Mouse (Mus musculus) kidney, postnatal 0 days (tissue): ENCODE measurements around the gene Gramd4. TPM values are rescaled to one million over a fixed set of nuclear protein-coding genes. Genes with fewer than 3 reads are reported as not detected.
"Not testable (repeated sequence)": the region's sequence is repeated elsewhere in the genome, so short reads cannot be mapped to it uniquely, and the experiment has no call there.

Experiments used
- ATAC-seq: fragments of 200-750 bp; cut with Nextera tagmentation; replicated peaks from 2 replicates; pipeline ENCODE4 v1.8.0; 2017; ENCODE audit warnings: low read depth, moderate number of reproducible peaks, moderate TSS enrichment, moderate library complexity; ENCODE audit not compliant: low FRiP score
- DNase-seq: peaks from one replicate; pipeline ENCODE4 v3.0.0-alpha.2; 2016; ENCODE audit warnings: low spot score
- H3K27ac ChIP-seq: fragments of 300-500 bp; sonication (generic); 2 replicates; pipeline ENCODE4 v1.5.1; 2014; ENCODE audit warnings: mild to moderate bottlenecking
- H3K27me3 ChIP-seq: fragments of 300-500 bp; sonication (generic); 2 replicates; pipeline ENCODE4 v1.6.1; 2014; ENCODE audit warnings: low read length, mixed read lengths; ENCODE audit not compliant: insufficient read depth
- H3K36me3 ChIP-seq: fragments of 300-500 bp; sonication (generic); 2 replicates; pipeline ENCODE4 v1.6.1; 2014; ENCODE audit warnings: low read length, mixed read lengths; ENCODE audit not compliant: insufficient read depth
- H3K4me1 ChIP-seq: fragments of 300-500 bp; sonication (generic); replicated peaks from 2 replicates; pipeline ENCODE4 v1.6.1; 2014; ENCODE audit warnings: antibody characterized with exemption, low read length, mixed read lengths; ENCODE audit not compliant: insufficient read depth
- H3K4me2 ChIP-seq: fragments of 300-500 bp; sonication (generic); 2 replicates; pipeline ENCODE4 v1.6.1; 2014; ENCODE audit warnings: mild to moderate bottlenecking, low read length, moderate library complexity, mixed read lengths
- H3K4me3 ChIP-seq: fragments of 300-500 bp; sonication (generic); replicated peaks from 2 replicates; pipeline ENCODE4 v1.5.1; 2014; ENCODE audit warnings: low read depth, low read length
- H3K9ac ChIP-seq: fragments of 300-500 bp; sonication (generic); 2 replicates; pipeline ENCODE4 v1.6.1; 2014; ENCODE audit warnings: low read depth, low read length
- H3K9me3 ChIP-seq: fragments of 300-500 bp; sonication (generic); replicated peaks from 2 replicates; pipeline ENCODE4 v1.6.1; 2016; ENCODE audit warnings: low read length, inconsistent platforms, mixed read lengths
- CTCF ChIP-seq: IDR thresholded peaks from 2 replicates; pipeline ENCODE4 v1.5.1; 2016; ENCODE audit warnings: antibody characterized with exemption, low read depth, mild to moderate bottlenecking, moderate library complexity
- WGBS: fragments of 180-500 bp; shearing (Covaris S2); extraction: QIAGEN DNeasy Blood & Tissue Kit; methylation state at CpG from one replicate; pipeline ENCODE4 v1.1.7; 2014; 5-methylcytosine and 5-hydroxymethylcytosine counted together
- polyA plus RNA-seq: library from polyadenylated mRNA; unstranded; fragments of >200 nt; fragmentation: Nextera tagmentation; extraction: Ambion mirVana; gene quantifications from 2 replicates; pipeline ENCODE4 v1.2.1, GENCODE M21; 2015

Gramd4 gene
- polyA plus RNA-seq, 1 experiment from 2014 or later, result 13.3 TPM

GRCm38 (mm10) chr15:86156492-86156891 lies 99.0 kb downstream of the Gramd4 start:
- no peak overlapping the region for H3K9ac ChIP-seq
- H3K4me2 ChIP-seq, result no peak overlapping the region
- no peak for TF ChIP-seq CTCF
- no peak for DNase-seq
- WGBS, result 74% methylated on average over 5 of the region's 5 CpGs
- no peaks in the 10 kb centered on the region; the same call in 1 of the 2 replicates for H3K36me3 ChIP-seq
- H3K9me3 ChIP-seq, result no peaks in the 10 kb centered on the region
- H3K4me3 ChIP-seq, result no peak overlapping the region
- no peak overlapping the region for H3K27ac ChIP-seq
- no peaks in the 10 kb centered on the region for H3K27me3 ChIP-seq
- no peak for ATAC-seq
- H3K4me1 ChIP-seq, result no peaks in the 10 kb centered on the region

- DNase-seq, result no peak
- 58% methylated on average over 16 of the region's 16 CpGs for WGBS
- H3K4me2 ChIP-seq, result no peak overlapping the region
These were observed 101.6 kb downstream of the Gramd4 start for GRCm38 (mm10) chr15:86159093-86159492.

GRCm38 (mm10) chr15:86159719-86160118 lies 102.2 kb downstream of the Gramd4 start:
- peak; percentile 59; the same call in 1 of the 2 replicates for TF ChIP-seq CTCF
- H3K9me3 ChIP-seq, result no peaks in the 10 kb centered on the region
- H3K9ac ChIP-seq, result no peak overlapping the region
- H3K27ac ChIP-seq, result no peak overlapping the region
- 97% methylated on average over 5 of the region's 5 CpGs for WGBS
- DNase-seq (peak; percentile 27), ATAC-seq (no peak)
- H3K4me2 ChIP-seq, result no peak overlapping the region
- no peaks in the 10 kb centered on the region for H3K27me3 ChIP-seq
- no peaks in the 10 kb centered on the region for H3K36me3 ChIP-seq
- no peak overlapping the region for H3K4me3 ChIP-seq
- no peaks in the 10 kb centered on the region for H3K4me1 ChIP-seq

More at GRCm38 (mm10) chr15:86159093-86159492, 101.6 kb downstream of the Gramd4 start:
- no peaks in the 10 kb centered on the region for H3K9me3 ChIP-seq
- H3K4me3 ChIP-seq, result no peak overlapping the region
- no peak overlapping the region for H3K27ac ChIP-seq
- TF ChIP-seq CTCF, result peak; percentile 57
- no peak overlapping the region for H3K9ac ChIP-seq
- H3K36me3 ChIP-seq, result no peaks in the 10 kb centered on the region
- H3K27me3 ChIP-seq, result no peaks in the 10 kb centered on the region
- no peaks in the 10 kb centered on the region for H3K4me1 ChIP-seq
- ATAC-seq, result no peak

- Histone ChIP-seq H3K4me2 (no peak overlapping the region), H3K4me1 (no peaks in the 10 kb centered on the region), H3K27ac (no peak overlapping the region), H3K9me3 (no peaks in the 10 kb centered on the region), H3K4me3 (no peak overlapping the region), H3K36me3 (no peaks in the 10 kb centered on the region), H3K9ac (no peak overlapping the region), H3K27me3 (no peaks in the 10 kb centered on the region)
- TF ChIP-seq CTCF, result no peak
- 74% methylated on average over 10 of the region's 10 CpGs for WGBS
- DNase-seq (no peak), ATAC-seq (no peak)
These were observed 103.4 kb downstream of the Gramd4 start for GRCm38 (mm10) chr15:86160906-86161305.

GRCm38 (mm10) chr15:86161800-86162199 lies 104.3 kb downstream of the Gramd4 start:
- not testable (repeated sequence) for H3K4me2 ChIP-seq, H3K4me3 ChIP-seq, H3K27me3 ChIP-seq, H3K9ac ChIP-seq, H3K4me1 ChIP-seq, H3K9me3 ChIP-seq, H3K27ac ChIP-seq, H3K36me3 ChIP-seq, ATAC-seq, DNase-seq
- 94% methylated on average over 3 of the region's 3 CpGs for WGBS
- TF ChIP-seq CTCF, result peak; percentile 47

- H3K27ac ChIP-seq, result no peak overlapping the region
- WGBS, result 61% methylated on average over 21 of the region's 21 CpGs
- H3K9me3 ChIP-seq, result no peaks in the 10 kb centered on the region
- ATAC-seq (no peak), DNase-seq (no peak)
- no peak for TF ChIP-seq CTCF
- no peak overlapping the region for H3K9ac ChIP-seq
- no peaks in the 10 kb centered on the region for H3K27me3 ChIP-seq
- no peaks in the 10 kb centered on the region for H3K36me3 ChIP-seq
- H3K4me2 ChIP-seq, result no peak overlapping the region
- no peak overlapping the region for H3K4me3 ChIP-seq
- peaks cover 17% of the 10 kb centered on the region for H3K4me1 ChIP-seq
These were observed 107.3 kb downstream of the Gramd4 start for GRCm38 (mm10) chr15:86164718-86165345.
